Mouse (Mus musculus) spleen, postnatal 14 days (tissue): ENCODE measurements around the gene Nptx1.

ENCODE experiments used
- DNase-seq, 2 experiments: peaks; one replicate each; pipeline ENCODE4 v3.0.0; 2021 to 2022; ENCODE audit warnings: low spot score in 2 of 2

Nptx1 gene

DNA sequence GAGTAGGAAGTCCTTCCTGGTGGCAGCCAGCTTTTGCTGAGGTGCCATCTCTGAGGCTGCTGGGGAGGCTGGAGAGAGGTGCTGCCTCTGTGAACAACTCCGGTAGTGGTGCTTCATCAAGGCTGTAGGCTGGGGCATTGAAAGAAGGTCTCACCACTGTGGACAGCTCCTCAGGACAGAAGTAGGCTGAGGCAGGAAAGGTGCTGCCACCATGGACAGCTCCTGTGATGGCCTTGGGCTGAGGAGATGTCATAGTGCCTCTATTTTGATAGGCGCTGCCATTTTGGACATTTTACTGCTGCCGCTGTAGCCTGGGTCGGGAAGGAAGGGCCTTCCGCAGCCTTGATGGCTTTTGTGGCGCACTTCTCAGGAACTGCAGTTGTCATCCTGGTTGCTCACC, 54.7 kb downstream of the Nptx1 start:
- no peak for DNase-seq

GRCm38 (mm10) chr11:119491690-119492087, 55.9 kb downstream of the Nptx1 start:
- DNase-seq, result no peak

DNA sequence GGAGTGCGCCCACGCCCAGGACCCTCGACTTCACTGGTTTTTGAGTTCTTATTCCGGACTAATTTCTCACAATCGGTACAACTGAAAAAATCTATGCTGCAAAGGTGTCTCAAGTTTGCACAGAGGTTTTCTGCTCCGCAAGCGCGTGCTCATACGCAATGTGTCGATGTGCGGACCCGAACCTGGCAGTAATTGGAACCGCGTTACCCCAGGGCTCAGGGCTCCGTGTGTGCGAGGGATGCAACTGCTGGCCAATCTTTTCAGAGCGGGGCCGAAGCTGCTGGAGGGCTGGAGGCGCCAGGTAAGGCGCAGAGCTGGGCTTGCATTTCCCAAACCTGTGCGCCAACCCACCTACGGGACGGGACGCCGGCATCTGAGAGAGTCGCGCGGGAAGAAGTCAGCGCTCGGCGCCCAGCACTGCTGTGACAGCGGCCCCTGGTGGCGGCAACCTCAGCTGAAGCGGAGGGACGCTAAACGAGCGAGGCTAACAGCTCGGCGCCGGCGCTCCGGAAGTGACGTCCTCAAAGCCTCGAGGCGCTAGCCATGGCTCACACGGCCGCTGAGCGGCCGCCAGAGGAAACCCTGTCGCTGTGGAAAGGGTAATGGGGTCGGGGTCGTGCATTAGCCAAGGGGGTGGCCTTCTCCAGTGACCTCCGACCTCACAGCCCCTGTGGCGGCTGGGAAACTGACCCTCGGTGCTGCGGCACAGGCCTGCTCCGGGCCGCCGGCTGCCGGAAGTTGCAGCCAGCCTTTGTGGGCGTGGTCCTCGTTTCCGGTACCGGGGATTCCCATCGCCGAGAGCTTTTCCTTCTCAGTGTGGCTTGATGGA, 56.5 kb downstream of the Nptx1 start, which contains the start of gene Endov:
TSS of gene Endov (plus strand) at position 487 of the 829 bp plus-strand sequence.
- DNase-seq, result peak; percentile 97 to 99
